Mouse (Mus musculus): Measurements from ENCODE around the gene Tet3.

- TF ChIP-seq HCFC1 (IDR thresholded peaks at IDR 0.05; ENCODE audit: borderline replicate concordance, insufficient read depth, low read length) (no peak), ZNF384 (IDR thresholded peaks at IDR 0.05; ENCODE audit: low read depth, low read length) (no peak), ZC3H11A (IDR thresholded peaks at IDR 0.05; ENCODE audit: borderline replicate concordance, low read depth, low read length) (no peak), MAFK (IDR thresholded peaks at IDR 0.05; ENCODE audit: insufficient read depth, low read depth, low read length) (no peak)
Measured at GRCm38 (mm10) chr6:83432966-83433365, 25.9 kb downstream of the Tet3 start.

All from ES-E14 (cell line).